Mouse (Mus musculus) liver, embryonic 14.5 days (tissue): ENCODE results near the gene Asb10. TPM values are rescaled to one million over a fixed set of nuclear protein-coding genes. Genes with fewer than 3 reads are reported as not detected.

Source experiments
- ATAC-seq: fragments of 200-750 bp; cut with Nextera tagmentation; 2 replicates; pipeline ENCODE4 v1.8.0; 2017; ENCODE audit warnings: moderate number of reproducible peaks, mild to moderate bottlenecking, moderate library complexity; ENCODE audit not compliant: insufficient read depth
- DNase-seq, 3 experiments: peaks; one replicate each; pipeline ENCODE4 v3.0.0-alpha.2; 2012 to 2013; ENCODE audit warnings: low read depth in 3 of 3, low spot score in 3 of 3
- H3K27ac ChIP-seq: fragments of 300-500 bp; sonication (generic); 2 replicates; pipeline ENCODE4 v1.5.1; 2014; ENCODE audit warnings: moderate library complexity, mild to moderate bottlenecking, control low read depth, inconsistent platforms
- H3K27me3 ChIP-seq: fragments of 300-500 bp; sonication (generic); 2 replicates; pipeline ENCODE4 v1.6.1; 2014; ENCODE audit warnings: mild to moderate bottlenecking, low read length, moderate library complexity; ENCODE audit not compliant: control insufficient read depth, insufficient read depth
- H3K36me3 ChIP-seq: fragments of 300-500 bp; sonication (generic); replicated peaks from 2 replicates; pipeline ENCODE4 v1.6.1; 2014; ENCODE audit warnings: low read depth; ENCODE audit not compliant: control insufficient read depth, insufficient read depth
- H3K4me1 ChIP-seq, 2 experiments: fragments of 200-500 bp in 1 of 2; fragments of 300-500 bp in 1 of 2; sonication (generic) in 1 of 2; replicated peaks; 2 replicates each; pipeline ENCODE4 v1.6.1; 2012 to 2014; ENCODE audit warnings: antibody characterized with exemption in 1 of 2, inconsistent platforms in 1 of 2, low read length in 1 of 2; ENCODE audit not compliant: control insufficient read depth in 2 of 2, insufficient read depth in 2 of 2
- H3K4me2 ChIP-seq: fragments of 300-500 bp; sonication (generic); 2 replicates; pipeline ENCODE4 v1.6.1; 2014; ENCODE audit warnings: low read depth, mild to moderate bottlenecking, control low read depth, moderate library complexity
- H3K4me3 ChIP-seq, 2 experiments: fragments of 200-500 bp in 1 of 2; fragments of 300-500 bp in 1 of 2; sonication (generic) in 1 of 2; 2 replicates each; pipeline ENCODE4 v1.5.1; 2012 to 2014; ENCODE audit warnings: low read depth in 2 of 2, low read length in 2 of 2, mild to moderate bottlenecking in 2 of 2, control low read depth in 1 of 2, inconsistent platforms in 1 of 2, moderate library complexity in 1 of 2; ENCODE audit not compliant: insufficient read depth in 1 of 2
- H3K9ac ChIP-seq: fragments of 300-500 bp; sonication (generic); replicated peaks from 2 replicates; pipeline ENCODE4 v1.6.1; 2014; ENCODE audit warnings: mild to moderate bottlenecking, control low read depth, moderate library complexity
- H3K9me3 ChIP-seq: fragments of 300-500 bp; sonication (generic); 2 replicates; pipeline ENCODE4 v1.6.1; 2016; ENCODE audit warnings: low read length, mixed read lengths; ENCODE audit not compliant: control insufficient read depth
- CTCF ChIP-seq: IDR thresholded peaks from 2 replicates; pipeline ENCODE4 v1.5.1; 2016; ENCODE audit warnings: antibody characterized with exemption, low read depth, control low read depth
- EP300 ChIP-seq: IDR thresholded peaks from 2 replicates; pipeline ENCODE4 v1.6.1; 2016; ENCODE audit warnings: antibody characterized with exemption, low read depth
- WGBS: fragments of 180-500 bp; shearing (Covaris S2); extraction: QIAGEN DNeasy Blood & Tissue Kit; methylation state at CpG from one replicate; pipeline ENCODE4 v1.1.7; 2014; ENCODE audit not compliant: insufficient replicate concordance; 5-methylcytosine and 5-hydroxymethylcytosine counted together
- polyA plus RNA-seq, 2 experiments: library from polyadenylated mRNA; depleted of rRNA in 1 of 2; stranded (reverse) in 1 of 2; unstranded in 1 of 2; fragments of >200 nt; fragmentation: Nextera tagmentation in 1 of 2; extraction: Ambion mirVana in 1 of 2; gene quantifications; 2 replicates each; pipeline versions ENCODE4 v1.2.1 to v1.2.3; 2012 to 2014

The Asb10 gene
- polyA plus RNA-seq, 2 experiments = 0.08 TPM; not detected in 1

GRCm38 (mm10) chr5:24505513-24505912 lies 35.3 kb downstream of the Asb10 start:
- Histone ChIP-seq H3K9me3 (peaks cover 2% of the 10 kb centered on the region; the same call in 1 of the 2 replicates), H3K27ac (no peak overlapping the region), H3K4me3 (no peak overlapping the region), H3K4me1 (no peaks in the 10 kb centered on the region), H3K4me2 (no peak overlapping the region), H3K9ac (no peak overlapping the region), H3K36me3 (peaks cover 2% of the 10 kb centered on the region; the same call in 1 of the 2 replicates), H3K27me3 (no peaks in the 10 kb centered on the region; the same call in none of the 2 replicates)
- no peak for DNase-seq
- 0 out of 2 replicates have a peak, but pooled peaks have one; percentile 8 for ATAC-seq
- 13% methylated on average over 2 of the region's 2 CpGs for whole genome bisulfite sequencing
- TF ChIP-seq CTCF (no peak), EP300 (no peak)

GRCm38 (mm10) chr5:24502786-24503185 lies 38.0 kb downstream of the Asb10 start:
- no peaks in the 10 kb centered on the region for H3K9me3 ChIP-seq
- H3K27ac ChIP-seq = no peak overlapping the region
- no peaks in the 10 kb centered on the region; the same call in none of the 2 replicates for H3K27me3 ChIP-seq
- no peak overlapping the region for H3K4me3 ChIP-seq
- no peak overlapping the region for H3K9ac ChIP-seq
- ATAC-seq = no peak
- no peak overlapping the region for H3K4me2 ChIP-seq
- peaks cover 3% of the 10 kb centered on the region; the same call in 1 of the 2 replicates for H3K36me3 ChIP-seq
- WGBS = 70% methylated on average over 4 of the region's 4 CpGs
- TF ChIP-seq EP300 (no peak), CTCF (no peak)
- H3K4me1 ChIP-seq = no peaks in the 10 kb centered on the region
- DNase-seq = no peak

DNA sequence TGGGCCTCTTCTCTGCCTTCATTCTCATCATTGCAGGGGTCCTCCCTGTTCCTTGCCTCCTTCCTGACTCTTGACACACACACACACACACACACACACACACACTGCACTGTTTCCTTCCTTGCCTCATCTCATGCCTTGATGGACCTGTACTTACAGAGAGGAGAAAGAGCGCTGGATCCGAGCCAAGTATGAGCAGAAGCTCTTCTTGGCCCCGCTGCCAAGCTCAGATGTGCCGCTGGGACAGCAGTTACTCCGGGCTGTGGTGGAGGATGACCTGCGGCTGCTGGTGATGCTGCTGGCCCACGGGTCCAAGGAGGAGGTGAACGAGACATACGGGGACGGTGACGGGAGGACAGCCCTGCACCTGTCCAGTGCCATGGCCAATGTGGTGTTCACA lies 39.9 kb downstream of the Asb10 start:
- Histone ChIP-seq H3K27ac (no peak overlapping the region), H3K4me2 (no peak overlapping the region), H3K9ac (no peak overlapping the region), H3K27me3 (no peaks in the 10 kb centered on the region; the same call in none of the 2 replicates), H3K36me3 (peaks cover 3% of the 10 kb centered on the region; the same call in 1 of the 2 replicates), H3K9me3 (no peaks in the 10 kb centered on the region), H3K4me1 (no peaks in the 10 kb centered on the region), H3K4me3 (no peak overlapping the region)
- no peak for DNase-seq
- no peak for ATAC-seq
- TF ChIP-seq CTCF (no peak), EP300 (no peak)
- WGBS = 83% methylated on average over 11 of the region's 11 CpGs

DNA sequence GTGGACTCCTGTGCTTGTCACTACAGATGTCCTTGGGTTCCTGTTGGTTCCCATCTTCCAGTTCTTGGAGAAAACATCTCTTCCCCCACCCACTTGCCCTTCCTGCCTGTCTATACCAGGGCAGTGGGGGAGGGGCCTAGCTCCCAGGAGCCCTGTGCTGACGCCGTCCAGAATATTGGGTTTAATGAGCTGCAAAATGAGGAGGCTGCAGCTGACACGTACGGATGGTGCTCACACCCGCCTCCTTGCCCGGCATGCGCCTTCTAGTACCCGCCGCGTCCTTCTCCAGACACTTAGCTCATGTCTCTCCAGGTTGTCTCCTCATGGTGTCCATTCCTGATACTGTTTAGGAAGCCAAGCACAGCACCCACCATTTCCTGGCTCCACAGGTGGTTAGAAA lies 41.7 kb downstream of the Asb10 start:
- DNase-seq = no peak
- no peak for ATAC-seq
- no peaks in the 10 kb centered on the region for H3K4me1 ChIP-seq
- H3K36me3 ChIP-seq = peaks cover 3% of the 10 kb centered on the region; the same call in 1 of the 2 replicates
- H3K4me3 ChIP-seq = no peak overlapping the region
- no peak overlapping the region for H3K4me2 ChIP-seq
- WGBS = 83% methylated on average over 10 of the region's 10 CpGs
- no peaks in the 10 kb centered on the region for H3K27me3 ChIP-seq
- no peak overlapping the region for H3K9ac ChIP-seq
- no peaks in the 10 kb centered on the region for H3K9me3 ChIP-seq
- TF ChIP-seq EP300 = no peak
- TF ChIP-seq CTCF = no peak
- no peak overlapping the region for H3K27ac ChIP-seq

DNA sequence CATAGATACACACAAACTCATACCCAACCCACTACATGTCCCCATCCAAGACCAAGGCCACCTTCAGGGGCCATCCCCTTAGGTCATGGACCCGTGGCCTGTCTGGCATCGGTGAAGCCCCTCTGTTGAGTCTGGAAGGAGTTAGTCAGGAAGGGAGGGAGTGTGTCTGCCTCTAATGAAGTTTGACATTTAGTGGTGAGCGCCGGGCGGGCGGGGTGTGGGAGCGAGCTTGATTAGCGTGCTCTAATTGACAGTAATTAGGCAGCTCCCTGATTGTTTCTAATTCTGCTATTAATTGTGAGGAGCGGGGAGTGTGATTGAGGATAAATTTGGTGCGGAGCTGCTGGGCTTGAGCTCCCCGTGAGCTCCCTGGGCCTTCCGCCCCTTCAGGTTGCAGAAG lies 43.3 kb downstream of the Asb10 start:
- WGBS = 78% methylated on average over 12 of the region's 12 CpGs
- no peak for TF ChIP-seq EP300
- TF ChIP-seq CTCF = no peak

More for the DNA sequence above, 43.3 kb downstream of the Asb10 start:
- ATAC-seq = no peak
- Histone ChIP-seq H3K4me2 (no peak overlapping the region), H3K9me3 (no peaks in the 10 kb centered on the region), H3K27ac (no peak overlapping the region), H3K36me3 (peaks cover 9% of the 10 kb centered on the region; the same call in 1 of the 2 replicates), H3K4me1 (no peaks in the 10 kb centered on the region), H3K9ac (no peak overlapping the region), H3K27me3 (no peaks in the 10 kb centered on the region), H3K4me3 (no peak overlapping the region)
- DNase-seq = no peak
